Mouse (Mus musculus) testis, adult 2 months (tissue): ENCODE data around the gene Enpp3. TPM values are rescaled to one million over a fixed set of nuclear protein-coding genes. Genes with fewer than 3 reads are reported as not detected.

ENCODE experiments used
- H3K27ac ChIP-seq: fragments of 200-500 bp; 2 replicates; pipeline ENCODE4 v1.5.1; 2012; ENCODE audit warnings: low read depth, low read length; ENCODE audit not compliant: control insufficient read depth, insufficient read depth
- H3K27me3 ChIP-seq: fragments of 200-500 bp; 2 replicates; pipeline ENCODE4 v1.6.1; 2012; ENCODE audit warnings: mild to moderate bottlenecking, low read length, moderate library complexity; ENCODE audit not compliant: control insufficient read depth, insufficient read depth
- H3K36me3 ChIP-seq: fragments of 200-500 bp; 2 replicates; pipeline ENCODE4 v1.6.1; 2012; ENCODE audit warnings: mild to moderate bottlenecking, low read length; ENCODE audit not compliant: control insufficient read depth, insufficient read depth
- H3K4me1 ChIP-seq: fragments of 200-500 bp; 2 replicates; pipeline ENCODE4 v1.6.1; 2012; ENCODE audit warnings: low read length; ENCODE audit not compliant: control insufficient read depth, insufficient read depth
- H3K4me3 ChIP-seq: fragments of 200-500 bp; 2 replicates; pipeline ENCODE4 v1.5.1; 2012; ENCODE audit warnings: low read depth, mild to moderate bottlenecking, low read length, moderate library complexity, mixed read lengths; ENCODE audit not compliant: control insufficient read depth
- CTCF ChIP-seq: fragments of 200-500 bp; IDR thresholded peaks from 2 replicates; pipeline ENCODE4 v1.5.1; 2012; ENCODE audit warnings: low read depth, mild to moderate bottlenecking, inconsistent platforms, low read length, moderate library complexity; ENCODE audit not compliant: control insufficient read depth, insufficient read depth, insufficient replicate concordance
- POLR2A ChIP-seq: fragments of 200-500 bp; IDR thresholded peaks from 2 replicates; pipeline ENCODE4 v1.6.1; 2012; ENCODE audit warnings: low read depth, mild to moderate bottlenecking, inconsistent platforms, low read length, moderate library complexity; ENCODE audit not compliant: control insufficient read depth
- polyA plus RNA-seq: library from polyadenylated mRNA; depleted of rRNA; stranded (reverse); fragments of >200 nt; gene quantifications from 2 replicates; pipeline ENCODE4 v1.2.3, GENCODE M21; 2012

The Enpp3 gene
- polyA plus RNA-seq, 1 experiment, result 0.51 TPM

DNA sequence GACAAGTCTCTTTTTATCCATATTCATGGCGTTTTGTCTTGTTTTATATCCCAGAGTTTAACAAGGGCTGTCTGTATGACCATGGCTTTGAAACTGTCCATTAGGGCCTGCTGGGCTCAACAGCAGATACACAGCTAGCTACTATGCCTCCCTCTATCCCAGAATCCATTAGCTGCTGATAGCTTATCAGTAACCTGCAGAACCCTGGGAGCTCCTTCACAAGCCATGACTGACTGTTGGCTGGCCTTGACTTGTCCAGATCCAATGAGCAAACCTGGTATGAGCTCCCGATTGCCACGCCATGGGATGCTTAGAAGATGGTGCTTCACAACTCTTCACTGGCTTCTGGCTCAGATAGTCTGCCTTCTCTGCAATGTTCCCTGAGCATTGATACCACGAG is 1.8 kb downstream of the Enpp3 start:
- Histone ChIP-seq H3K4me1 (no peaks in the 10 kb centered on the region), H3K4me3 (no peak overlapping the region), H3K27ac (no peak overlapping the region), H3K27me3 (no peaks in the 10 kb centered on the region), H3K36me3 (no peaks in the 10 kb centered on the region)
- TF ChIP-seq CTCF (no peak), POLR2A (no peak)

DNA sequence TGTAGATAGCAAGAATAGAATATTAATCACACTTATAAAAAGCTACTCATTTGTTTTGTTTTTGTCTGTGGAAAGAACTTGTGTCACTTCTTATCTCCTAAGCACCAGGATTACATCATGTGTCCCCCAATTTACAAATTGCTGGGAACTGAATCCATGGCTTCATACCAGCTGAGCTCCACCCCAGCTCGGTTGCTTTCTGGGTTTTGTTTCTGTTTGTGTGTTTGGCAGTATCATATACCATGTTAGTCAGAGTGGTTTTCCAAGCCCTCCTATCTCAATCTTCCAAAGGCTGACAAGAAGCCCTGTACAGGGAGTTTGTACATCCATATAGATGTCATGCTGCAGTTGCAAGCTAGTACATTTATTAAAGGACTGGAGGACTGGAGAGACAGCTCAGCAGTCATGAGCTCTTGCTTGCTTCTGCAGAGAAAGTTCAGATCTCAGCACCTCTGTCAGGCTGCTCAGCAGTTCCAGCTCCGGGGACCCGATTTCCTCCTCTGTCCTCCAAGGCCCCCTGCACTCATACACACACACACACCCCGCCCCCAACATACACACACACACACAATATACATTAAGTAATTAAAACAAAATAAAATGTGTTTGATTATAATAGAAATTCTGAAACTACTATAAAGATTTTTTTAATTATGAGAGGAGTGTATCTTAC is 6.1 kb downstream of the Enpp3 start:
- no peak for TF ChIP-seq POLR2A
- TF ChIP-seq CTCF, result no peak
- Histone ChIP-seq H3K4me3 (no peak overlapping the region), H3K27me3 (no peaks in the 10 kb centered on the region), H3K4me1 (no peaks in the 10 kb centered on the region), H3K36me3 (no peaks in the 10 kb centered on the region), H3K27ac (no peak overlapping the region)

DNA sequence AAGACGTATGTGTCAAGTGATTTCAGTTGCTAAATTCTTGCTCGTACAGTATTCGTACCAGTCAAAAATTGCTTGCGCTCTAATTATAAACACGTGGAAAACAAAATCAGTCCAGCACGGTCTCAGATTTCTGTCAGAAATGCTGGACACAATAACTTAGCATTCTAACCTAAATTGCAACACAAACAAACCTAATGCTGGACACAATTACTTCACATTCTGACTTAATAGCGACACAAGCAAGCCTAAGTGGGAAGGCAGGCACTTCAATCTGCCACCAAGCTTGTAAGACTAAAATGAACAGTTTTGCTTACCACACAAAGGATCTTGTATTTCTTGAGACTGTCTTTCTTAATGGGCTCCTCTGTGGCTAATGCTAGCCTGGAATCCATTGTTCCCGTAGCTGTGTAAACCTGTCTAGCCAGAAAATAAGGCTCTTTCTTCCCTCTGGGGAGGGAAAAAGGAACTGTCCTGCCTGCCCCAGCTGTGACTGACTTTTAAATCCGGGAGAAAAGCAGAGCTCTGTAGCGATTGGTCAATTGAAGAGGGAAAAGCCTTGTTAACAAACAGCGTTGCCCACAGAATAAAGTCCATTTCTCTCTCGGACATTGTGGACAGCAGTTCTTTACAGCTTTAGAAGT is 6.8 kb downstream of the Enpp3 start:
- no peaks in the 10 kb centered on the region for H3K36me3 ChIP-seq
- no peak overlapping the region for H3K4me3 ChIP-seq
- no peaks in the 10 kb centered on the region for H3K27me3 ChIP-seq
- no peaks in the 10 kb centered on the region for H3K4me1 ChIP-seq
- H3K27ac ChIP-seq, result no peak overlapping the region
- no peak for TF ChIP-seq CTCF
- TF ChIP-seq POLR2A, result no peak

DNA sequence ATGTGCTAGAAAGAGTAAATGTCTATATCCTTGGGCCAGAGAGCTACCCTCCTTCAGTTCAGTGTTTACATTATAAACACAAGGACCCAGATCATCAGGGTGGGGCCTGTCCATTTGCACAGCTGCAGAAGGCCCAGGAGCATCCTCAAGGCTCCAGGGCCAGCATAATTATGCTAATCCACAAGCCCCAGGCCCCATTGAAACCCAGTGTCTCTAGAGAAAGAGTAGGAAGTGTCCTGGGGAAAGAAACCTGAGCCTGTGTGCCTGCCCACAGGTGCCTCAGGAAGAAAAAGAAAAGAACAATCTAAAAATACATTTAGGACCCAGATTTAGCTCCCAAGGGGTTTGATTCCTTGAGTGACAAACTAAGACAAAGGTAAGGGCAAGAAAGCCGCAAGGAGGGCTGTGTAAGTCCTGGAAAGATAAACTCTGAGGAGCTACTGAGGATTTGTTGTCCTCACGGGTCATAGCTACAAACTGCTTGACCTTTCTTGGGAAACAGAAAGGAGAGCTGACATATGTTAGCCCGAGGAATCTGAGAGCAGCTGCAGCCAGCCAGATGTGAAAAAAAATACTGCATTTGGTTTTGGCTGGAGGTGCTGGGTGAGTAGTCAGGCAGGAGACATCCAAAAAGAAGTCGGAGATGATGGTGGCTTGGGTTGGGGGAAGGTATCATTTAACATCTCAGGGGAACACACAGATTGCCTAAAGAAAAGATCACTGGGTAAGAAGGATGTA is 7.8 kb downstream of the Enpp3 start:
- H3K4me3 ChIP-seq, result no peak overlapping the region
- TF ChIP-seq CTCF, result no peak
- no peaks in the 10 kb centered on the region for H3K4me1 ChIP-seq
- H3K36me3 ChIP-seq, result no peaks in the 10 kb centered on the region
- no peaks in the 10 kb centered on the region for H3K27me3 ChIP-seq
- H3K27ac ChIP-seq, result no peak overlapping the region

GRCm38 (mm10) chr10:24832306-24832705 is 10.3 kb downstream of the Enpp3 start:
- no peaks in the 10 kb centered on the region for H3K4me1 ChIP-seq
- no peak overlapping the region for H3K4me3 ChIP-seq
- TF ChIP-seq POLR2A (no peak), CTCF (no peak)
- H3K27me3 ChIP-seq, result no peaks in the 10 kb centered on the region
- H3K27ac ChIP-seq, result no peak overlapping the region
- H3K36me3 ChIP-seq, result no peaks in the 10 kb centered on the region

GRCm38 (mm10) chr10:24831377-24832095 is 11.1 kb downstream of the Enpp3 start:
- Histone ChIP-seq H3K36me3 (no peaks in the 10 kb centered on the region), H3K27ac (no peak overlapping the region), H3K4me1 (no peaks in the 10 kb centered on the region), H3K4me3 (no peak overlapping the region), H3K27me3 (no peaks in the 10 kb centered on the region)
- TF ChIP-seq CTCF (no peak), POLR2A (no peak)

DNA sequence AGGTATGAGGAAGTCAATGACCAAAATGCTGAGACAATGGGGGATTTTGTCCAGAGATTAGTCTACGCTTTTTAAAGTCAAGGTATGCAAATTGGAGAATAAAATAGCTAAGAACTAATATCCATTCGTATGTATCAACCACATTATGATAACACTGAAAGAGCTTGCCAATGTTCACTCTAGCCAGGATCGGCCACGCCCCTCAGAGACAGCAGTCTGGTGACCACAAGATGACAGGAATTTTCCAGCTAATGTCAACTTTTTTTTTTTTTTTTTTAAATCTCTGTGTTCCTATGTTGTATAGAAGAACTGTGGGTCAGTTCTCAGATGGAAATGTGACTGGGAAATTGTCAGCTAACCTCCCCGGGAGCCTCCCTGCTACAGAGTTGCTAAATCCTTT is 12.2 kb downstream of the Enpp3 start:
- H3K4me3 ChIP-seq, result no peak overlapping the region
- no peaks in the 10 kb centered on the region for H3K36me3 ChIP-seq
- TF ChIP-seq POLR2A, result no peak
- TF ChIP-seq CTCF, result no peak
- no peaks in the 10 kb centered on the region for H3K4me1 ChIP-seq
- no peak overlapping the region for H3K27ac ChIP-seq
- H3K27me3 ChIP-seq, result no peaks in the 10 kb centered on the region
